Mouse (Mus musculus) stomach, postnatal 0 days (tissue): ENCODE data around the gene Gm13289.
"Not testable (repeated sequence)": the region's sequence is repeated elsewhere in the genome, so short reads cannot be mapped to it uniquely, and the experiment has no call there.

ENCODE experiments used
- CTCF ChIP-seq: IDR thresholded peaks from 2 replicates; pipeline ENCODE4 v1.5.1; 2016; ENCODE audit warnings: antibody characterized with exemption, low read depth, mild to moderate bottlenecking, moderate library complexity
- EP300 ChIP-seq: optimal IDR thresholded peaks from 2 replicates; pipeline ENCODE3; 2016; ENCODE audit warnings: antibody characterized with exemption

DNA sequence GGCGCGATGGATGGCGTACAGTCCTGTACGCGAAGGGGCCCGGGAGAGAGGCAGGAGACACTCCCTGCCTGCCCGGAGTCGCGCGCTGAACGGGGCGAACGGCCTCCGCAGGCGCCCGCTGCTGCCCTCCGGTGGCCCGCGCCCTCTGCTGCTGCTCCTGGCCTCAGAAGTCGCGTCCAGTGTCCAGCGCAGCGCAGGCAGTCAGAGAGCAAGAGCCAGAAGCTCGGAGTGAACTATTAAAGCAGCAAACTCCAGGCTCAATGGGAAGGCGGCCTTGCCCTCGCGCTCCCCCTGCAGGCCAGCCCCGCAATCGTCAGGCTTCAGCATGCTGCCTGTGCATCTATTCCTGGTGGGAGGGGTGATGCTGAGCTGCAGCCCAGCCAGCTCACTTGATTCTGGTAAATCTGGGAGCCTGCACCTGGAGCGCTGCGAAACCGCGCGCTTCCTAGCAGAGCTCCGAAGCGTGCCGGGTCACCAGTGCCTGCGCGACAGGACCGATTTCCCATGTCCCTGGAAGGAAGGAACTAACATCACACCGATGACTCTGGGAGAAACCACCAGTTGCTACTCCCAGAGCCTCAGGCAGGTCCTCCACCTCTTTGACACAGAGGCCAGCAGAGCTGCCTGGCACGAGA is 13.2 kb upstream of the Gm13289 start:
- TF ChIP-seq CTCF: peak; percentile 67
- TF ChIP-seq EP300: not testable (repeated sequence)
